21 mouse cellular contexts compared by ENCODE assay signal in the genomic region with DNA sequence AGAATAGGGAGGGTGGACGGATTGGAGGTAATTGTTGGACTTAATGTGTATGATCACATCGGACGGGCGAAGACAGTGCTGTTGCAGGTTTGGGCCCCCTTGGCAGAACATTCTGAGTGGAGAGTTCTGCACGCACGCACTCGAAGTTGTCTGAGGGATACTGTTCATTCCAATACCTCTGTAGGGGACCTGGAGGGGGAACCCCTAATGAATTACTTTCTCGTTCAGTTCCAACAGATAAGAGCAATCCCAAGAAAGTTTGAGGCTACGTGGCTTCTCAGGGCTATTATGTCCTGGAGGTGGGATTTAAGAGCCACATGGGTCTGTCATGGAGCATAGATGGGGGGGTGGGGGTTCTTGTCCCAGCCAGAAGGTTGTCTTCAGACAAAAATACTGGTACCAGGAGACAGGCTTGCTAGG. TPM values are rescaled to one million over a fixed set of nuclear protein-coding genes. Genes with fewer than 3 reads are reported as not detected.
DNase-seq lines count a peak whose midpoint lies in the region; ATAC-seq lines count a peak whose summit lies in the region.
"Had no signal": no experiment of that assay in that cellular context is flagged by ENCODE, and none has a peak within 500 bp of the region (broad histone marks: within the 10 kb centered on the region; RNA-seq: fewer than 3 reads in every experiment).

No protein-coding gene starts in this region.

- ATAC-seq in lung, embryonic 15.5 days (ENCODE audit: borderline replicate concordance, extremely low read depth, low FRiP score, low TSS enrichment) = peak; percentile 71
- ATAC-seq in embryonic facial prominence, embryonic 15.5 days (ENCODE audit: insufficient number of reproducible peaks, low FRiP score, low TSS enrichment, low read depth) = peak; percentile 72
- peak; percentile 73; the same call in 1 of the 2 replicates for ATAC-seq in stomach, embryonic 16.5 days (ENCODE audit: insufficient read depth, low FRiP score)
- ATAC-seq: midbrain, embryonic 13.5 days had no signal

- no peak overlapping the region for H3K27ac ChIP-seq in heart, embryonic 10.5 days
- H3K27ac ChIP-seq in lung, embryonic 15.5 days = peak overlapping the region; percentile 74
- peak overlapping the region; percentile 39 for H3K27ac ChIP-seq in embryonic facial prominence, embryonic 15.5 days (replicated peaks)
- peak overlapping the region; percentile 67 for H3K27ac ChIP-seq in stomach, embryonic 16.5 days (ENCODE audit: low read length)
- H3K27ac ChIP-seq: hindbrain, embryonic 14.5 days; liver, embryonic 15.5 days; macrophage; midbrain, embryonic 13.5 days had no signal

- H3K4me1 ChIP-seq in heart, embryonic 10.5 days = peaks cover 8% of the 10 kb centered on the region
- H3K4me1 ChIP-seq in lung, embryonic 15.5 days = peaks cover 32% of the 10 kb centered on the region
- H3K4me1 ChIP-seq in embryonic facial prominence, embryonic 15.5 days = peaks cover 8% of the 10 kb centered on the region; the same call in 1 of the 2 replicates
- H3K4me1 ChIP-seq in stomach, embryonic 16.5 days (ENCODE audit: control insufficient read depth, insufficient read depth, low read length) = 0 out of 2 replicates have a peak, but pooled peaks cover 2% of the 10 kb centered on the region
- H3K4me1 ChIP-seq: heart, embryonic 12.5 days; liver, embryonic 15.5 days; midbrain, embryonic 13.5 days had no signal

- no peak overlapping the region for H3K4me3 ChIP-seq in heart, embryonic 10.5 days
- H3K4me3 ChIP-seq in lung, embryonic 15.5 days = no peak overlapping the region
- H3K4me3 ChIP-seq in embryonic facial prominence, embryonic 15.5 days (replicated peaks) = no peak overlapping the region
- H3K4me3 ChIP-seq in stomach, embryonic 16.5 days (replicated peaks; ENCODE audit: low read length) = no peak overlapping the region
- H3K4me3 ChIP-seq: erythroblast, embryonic 14.5 days; heart, embryonic 12.5 days; liver, embryonic 15.5 days; midbrain, embryonic 13.5 days had no signal

- H3K36me3 ChIP-seq in heart, embryonic 10.5 days = no peaks in the 10 kb centered on the region
- H3K36me3 ChIP-seq in lung, embryonic 15.5 days = no peaks in the 10 kb centered on the region
- no peaks in the 10 kb centered on the region for H3K36me3 ChIP-seq in embryonic facial prominence, embryonic 15.5 days
- no peaks in the 10 kb centered on the region for H3K36me3 ChIP-seq in stomach, embryonic 16.5 days (ENCODE audit: control insufficient read depth, insufficient read depth, low read length)
- H3K36me3 ChIP-seq: G1E; heart, embryonic 12.5 days; liver, embryonic 15.5 days; midbrain, embryonic 13.5 days had no signal

- WGBS in heart, embryonic 10.5 days = 82% methylated on average over 9 of the region's 9 CpGs
- 41% methylated on average over 9 of the region's 9 CpGs for WGBS in lung, embryonic 15.5 days
- WGBS in embryonic facial prominence, embryonic 15.5 days = 53% methylated on average over 9 of the region's 9 CpGs
- 68% methylated on average over 9 of the region's 9 CpGs for WGBS in stomach, embryonic 16.5 days

- H3K9me3 ChIP-seq in heart, embryonic 10.5 days = no peaks in the 10 kb centered on the region
- no peaks in the 10 kb centered on the region for H3K9me3 ChIP-seq in lung, embryonic 15.5 days
- no peaks in the 10 kb centered on the region for H3K9me3 ChIP-seq in embryonic facial prominence, embryonic 15.5 days (replicated peaks)
- H3K9me3 ChIP-seq in stomach, embryonic 16.5 days (replicated peaks; ENCODE audit: control insufficient read depth, low read length) = no peaks in the 10 kb centered on the region
- H3K9me3 ChIP-seq: heart, embryonic 12.5 days; liver, embryonic 15.5 days; midbrain, embryonic 13.5 days had no signal

- DNase-seq in heart, adult 11 months = peak; percentile 62
- DNase-seq in heart, embryonic 10.5 days (ENCODE audit: low spot score) = no peak
- no peak for DNase-seq in lung, postnatal 10 days
- DNase-seq in frontal cortex, postnatal 14 days (ENCODE audit: low spot score in 2 of 2) = no peak
- DNase-seq: cerebellum, adult 8-10 months; cerebellum, postnatal 25 days; kidney, adult 2 months; retina, postnatal 1 day; right cerebral cortex, postnatal 25 days; thymus, adult 2 months; thymus, postnatal 36 days had no signal

- no peak overlapping the region for H3K9ac ChIP-seq in lung, embryonic 15.5 days
- H3K9ac ChIP-seq in embryonic facial prominence, embryonic 15.5 days = no peak overlapping the region
- H3K9ac ChIP-seq in stomach, embryonic 16.5 days (ENCODE audit: low read length) = no peak overlapping the region
- H3K9ac ChIP-seq: heart, embryonic 12.5 days; hindbrain, embryonic 14.5 days; liver, embryonic 15.5 days; midbrain, embryonic 13.5 days had no signal

- H3K27me3 ChIP-seq in heart, embryonic 10.5 days (ENCODE audit: insufficient read depth, poor library complexity, severe bottlenecking) = peaks cover 61% of the 10 kb centered on the region
- no peaks in the 10 kb centered on the region for H3K27me3 ChIP-seq in lung, embryonic 15.5 days
- no peaks in the 10 kb centered on the region for H3K27me3 ChIP-seq in embryonic facial prominence, embryonic 15.5 days
- H3K27me3 ChIP-seq in stomach, embryonic 16.5 days (ENCODE audit: control insufficient read depth, insufficient read depth, low read length) = no peaks in the 10 kb centered on the region
- H3K27me3 ChIP-seq: liver, embryonic 15.5 days; midbrain, embryonic 13.5 days had no signal

- no peak overlapping the region for H3K4me2 ChIP-seq in lung, embryonic 15.5 days
- H3K4me2 ChIP-seq in embryonic facial prominence, embryonic 15.5 days (replicated peaks) = no peak overlapping the region
- H3K4me2 ChIP-seq in stomach, embryonic 16.5 days (ENCODE audit: low read depth, low read length) = no peak overlapping the region
- H3K4me2 ChIP-seq: heart, embryonic 12.5 days; hindbrain, embryonic 14.5 days; liver, embryonic 15.5 days; midbrain, embryonic 13.5 days had no signal

RNA-seq across cellular contexts. Expression of a gene that starts 21.6 kb away (rescaled TPM):
- 56.8 and 345 TPM in 2 replicates for polyA plus RNA-seq in heart, embryonic 10.5 days (2016; fragmentation: Nextera tagmentation; extraction: Ambion mirVana)
- 525 and 559 TPM in 2 replicates for polyA plus RNA-seq in lung, embryonic 15.5 days (2015; fragmentation: Nextera tagmentation; extraction: Ambion mirVana)
- polyA plus RNA-seq in embryonic facial prominence, embryonic 15.5 days (2015; fragmentation: Nextera tagmentation; extraction: Ambion mirVana) = 710 and 761 TPM in 2 replicates
- 449 and 542 TPM in 2 replicates for polyA plus RNA-seq in stomach, embryonic 16.5 days (2015; fragmentation: Nextera tagmentation; extraction: Ambion mirVana)
- polyA plus RNA-seq: G1E, macrophage had no signal
